Mouse (Mus musculus): ENCODE results near the gene Ranbp6. TPM values are rescaled to one million over a fixed set of nuclear protein-coding genes. Genes with fewer than 3 reads are reported as not detected.
A peak's percentile ranks its signal among the peaks of the same experiment; 100 is the strongest.

Gene Ranbp6
- total and polyA plus RNA-seq, 3 experiments, result 1.9 to 30.2 (median 17.2) TPM

GRCm38 (mm10) chr19:29823456-29824010 lies 10.8 kb upstream of the Ranbp6 start:
- Histone ChIP-seq H3K27me3 (ENCODE audit: insufficient read depth, low read length) (peaks cover 11% of the 10 kb centered on the region; the same call in 1 of the 2 replicates), H3K4me1 (ENCODE audit: insufficient read depth, low read depth, low read length) (peaks cover 10% of the 10 kb centered on the region; the same call in 1 of the 2 replicates), H3K4me3 (ENCODE audit: low read depth, low read length) (no peak overlapping the region), H3K36me3 (replicated peaks) (no peaks in the 10 kb centered on the region), H3K9me3 (replicated peaks) (no peaks in the 10 kb centered on the region)
- no peak for ATAC-seq (ENCODE audit: extremely low read depth, insufficient number of reproducible peaks, low FRiP score, poor library complexity, severe bottlenecking)
- no peak for DNase-seq (ENCODE audit: low spot score)
- TF ChIP-seq GATA2 (IDR thresholded peaks at IDR 0.05; ENCODE audit: borderline replicate concordance, low read depth, low read length), result no peak
- no peak for TF ChIP-seq GATA1 (IDR thresholded peaks at IDR 0.05; ENCODE audit: borderline replicate concordance, low read length)
- TF ChIP-seq POLR2AphosphoS5 (IDR thresholded peaks at IDR 0.05; ENCODE audit: insufficient replicate concordance, low read depth, low read length), result no peak
- no peak for TF ChIP-seq CTCF (IDR thresholded peaks at IDR 0.05; ENCODE audit: low read depth, low read length)
- no peak for TF ChIP-seq TAL1 (conservative IDR thresholded peaks at IDR 0.05; ENCODE audit: low read depth, low read length)

- Histone ChIP-seq H3K4me3 (ENCODE audit: low read depth, low read length) (no peak overlapping the region), H3K9me3 (replicated peaks) (no peaks in the 10 kb centered on the region), H3K36me3 (replicated peaks) (no peaks in the 10 kb centered on the region), H3K27me3 (ENCODE audit: insufficient read depth, low read length) (peaks cover 2% of the 10 kb centered on the region; the same call in 1 of the 2 replicates), H3K4me1 (ENCODE audit: insufficient read depth, low read depth, low read length) (peaks cover 11% of the 10 kb centered on the region; the same call in 1 of the 2 replicates)
- DNase-seq (ENCODE audit: low spot score) (peak; percentile 36), ATAC-seq (ENCODE audit: extremely low read depth, insufficient number of reproducible peaks, low FRiP score, poor library complexity, severe bottlenecking) (no peak)
- TF ChIP-seq TAL1 (conservative IDR thresholded peaks at IDR 0.05; ENCODE audit: low read depth, low read length) (no peak), POLR2AphosphoS5 (IDR thresholded peaks at IDR 0.05; ENCODE audit: insufficient replicate concordance, low read depth, low read length) (no peak)
Measured at GRCm38 (mm10) chr19:29820966-29821365, 8.2 kb upstream of the Ranbp6 start.

GRCm38 (mm10) chr19:29810022-29810421 lies 2.8 kb downstream of the Ranbp6 start:
- no peaks in the 10 kb centered on the region for H3K27me3 ChIP-seq (ENCODE audit: insufficient read depth, low read length)
- ATAC-seq (ENCODE audit: extremely low read depth, insufficient number of reproducible peaks, low FRiP score, poor library complexity, severe bottlenecking) (no peak), DNase-seq (ENCODE audit: low spot score) (no peak)
- TF ChIP-seq GATA2 (IDR thresholded peaks at IDR 0.05; ENCODE audit: borderline replicate concordance, low read depth, low read length) (no peak), POLR2AphosphoS5 (IDR thresholded peaks at IDR 0.05; ENCODE audit: insufficient replicate concordance, low read depth, low read length) (no peak), CTCF (IDR thresholded peaks at IDR 0.05; ENCODE audit: low read depth, low read length) (no peak), GATA1 (IDR thresholded peaks at IDR 0.05; ENCODE audit: borderline replicate concordance, low read length) (no peak), TAL1 (conservative IDR thresholded peaks at IDR 0.05; ENCODE audit: low read depth, low read length) (no peak)
- peaks cover 30% of the 10 kb centered on the region for H3K36me3 ChIP-seq (replicated peaks)
- peaks cover 44% of the 10 kb centered on the region for H3K4me1 ChIP-seq (ENCODE audit: insufficient read depth, low read depth, low read length)
- H3K9me3 ChIP-seq (replicated peaks), result no peaks in the 10 kb centered on the region
- no peak overlapping the region for H3K4me3 ChIP-seq (ENCODE audit: low read depth, low read length)

- no peak for TF ChIP-seq GATA1 (IDR thresholded peaks at IDR 0.05; ENCODE audit: borderline replicate concordance, low read length)
- TF ChIP-seq POLR2AphosphoS5 (IDR thresholded peaks at IDR 0.05; ENCODE audit: insufficient replicate concordance, low read depth, low read length), result no peak
- TF ChIP-seq GATA2 (IDR thresholded peaks at IDR 0.05; ENCODE audit: borderline replicate concordance, low read depth, low read length), result no peak
- no peak for TF ChIP-seq CTCF (IDR thresholded peaks at IDR 0.05; ENCODE audit: low read depth, low read length)
- no peaks in the 10 kb centered on the region for H3K27me3 ChIP-seq (ENCODE audit: insufficient read depth, low read length)
- peaks cover 40% of the 10 kb centered on the region for H3K4me1 ChIP-seq (ENCODE audit: insufficient read depth, low read depth, low read length)
- H3K9me3 ChIP-seq (replicated peaks), result no peaks in the 10 kb centered on the region
- peaks cover 29% of the 10 kb centered on the region for H3K36me3 ChIP-seq (replicated peaks)
- peak; percentile 88 for ATAC-seq (ENCODE audit: extremely low read depth, insufficient number of reproducible peaks, low FRiP score, poor library complexity, severe bottlenecking)
- DNase-seq (ENCODE audit: low spot score), result peak; percentile 89
- H3K4me3 ChIP-seq (ENCODE audit: low read depth, low read length), result peak within 1 kb of the TSS; percentile 92
Measured at GRCm38 (mm10) chr19:29805917-29806785, 6.6 kb downstream of the Ranbp6 start, which contains the start of gene 9930021J03Rik. 9930021J03Rik (minus strand) TSS chr19:29805989.

GRCm38 (mm10) chr19:29805101-29805916 lies 7.5 kb downstream of the Ranbp6 start:
- Histone ChIP-seq H3K9me3 (replicated peaks) (no peaks in the 10 kb centered on the region), H3K36me3 (replicated peaks) (peaks cover 22% of the 10 kb centered on the region), H3K4me1 (ENCODE audit: insufficient read depth, low read depth, low read length) (peaks cover 36% of the 10 kb centered on the region), H3K27me3 (ENCODE audit: insufficient read depth, low read length) (no peaks in the 10 kb centered on the region), H3K4me3 (ENCODE audit: low read depth, low read length) (peak overlapping the region; percentile 92)
- DNase-seq (ENCODE audit: low spot score), result peak; percentile 70
- TF ChIP-seq GATA2 (IDR thresholded peaks at IDR 0.05; ENCODE audit: borderline replicate concordance, low read depth, low read length) (no peak), POLR2AphosphoS5 (IDR thresholded peaks at IDR 0.05; ENCODE audit: insufficient replicate concordance, low read depth, low read length) (no peak)
- peak; percentile 74 for ATAC-seq (ENCODE audit: extremely low read depth, insufficient number of reproducible peaks, low FRiP score, poor library complexity, severe bottlenecking)

- no peak for DNase-seq (ENCODE audit: low spot score)
- TF ChIP-seq GATA1 (IDR thresholded peaks at IDR 0.05; ENCODE audit: borderline replicate concordance, low read length) (no peak), GATA2 (IDR thresholded peaks at IDR 0.05; ENCODE audit: borderline replicate concordance, low read depth, low read length) (no peak)
Measured at GRCm38 (mm10) chr19:29803946-29804345, 8.8 kb downstream of the Ranbp6 start.

More at GRCm38 (mm10) chr19:29803946-29804345, 8.8 kb downstream of the Ranbp6 start:
- no peak overlapping the region; the same call in 1 of the 2 replicates for H3K4me3 ChIP-seq (ENCODE audit: low read depth, low read length)
- H3K36me3 ChIP-seq (replicated peaks), result peaks cover 12% of the 10 kb centered on the region
- no peaks in the 10 kb centered on the region for H3K9me3 ChIP-seq (replicated peaks)
- no peaks in the 10 kb centered on the region for H3K27me3 ChIP-seq (ENCODE audit: insufficient read depth, low read length)
- no peak for ATAC-seq (ENCODE audit: extremely low read depth, insufficient number of reproducible peaks, low FRiP score, poor library complexity, severe bottlenecking)
- peaks cover 27% of the 10 kb centered on the region for H3K4me1 ChIP-seq (ENCODE audit: insufficient read depth, low read depth, low read length)

All from G1E (cell line).